Mouse (Mus musculus) kidney, adult 10 weeks (tissue): ENCODE data around the gene Car5b. TPM values are rescaled to one million over a fixed set of nuclear protein-coding genes. Genes with fewer than 3 reads are reported as not detected.

ENCODE experiments used
- polyA plus RNA-seq: library from polyadenylated mRNA; stranded (reverse); fragments of 350-450 nt; fragmentation: Illumina TruSeq; extraction: RNeasy Lipid Tissue Mini Kit (QIAGEN cat#74804); gene quantifications from one replicate; pipeline ENCODE4 v1.2.3, GENCODE M21; 2014; ENCODE audit warnings: low read depth, low replicate concordance

Car5b gene
- polyA plus RNA-seq = 112 TPM

GRCm38 (mm10) chrX:164027607-164028289 lies at the start of gene Car5b:
TSS of gene Car5b (minus strand) at chrX:164027997.

GRCm38 (mm10) chrX:164076040-164076775 lies 48.4 kb upstream of the Car5b start, which contains the start of gene Siah1b:
TSS of gene Siah1b (minus strand) at chrX:164076493.

GRCm38 (mm10) chrX:163958467-163958875 lies 69.3 kb downstream of the Car5b start, which contains the start of gene Zrsr2:
TSS of gene Zrsr2 (minus strand) at chrX:163958661.

Other genes starting within 250 kb of the Car5b start
- gene Ap1s2, start 119.0 kb downstream of the Car5b start, polyA plus RNA-seq = 27.7 TPM
- gene Zrsr2, start 69.3 kb downstream of the Car5b start, polyA plus RNA-seq = 51.2 TPM
- gene Siah1b, start 48.5 kb upstream of the Car5b start, polyA plus RNA-seq = 5.1 TPM
- gene Cltrn, start 60.8 kb upstream of the Car5b start, polyA plus RNA-seq = 7,533 TPM
- 77.6 TPM for gene Ace2, start 111.3 kb upstream of the Car5b start, polyA plus RNA-seq
- 1.7 TPM for gene Bmx, start 230.2 kb upstream of the Car5b start, polyA plus RNA-seq
- 3.8 TPM for gene Pir, start 241.4 kb upstream of the Car5b start, polyA plus RNA-seq